Mouse (Mus musculus): ENCODE results near the gene Eef1akmt1. TPM values are rescaled to one million over a fixed set of nuclear protein-coding genes. Genes with fewer than 3 reads are reported as not detected.

The Eef1akmt1 gene
- 10 to 100 TPM; 23.2 to 24.2 TPM for total RNA-seq (2021)
- long read RNA-seq, experiment 1, transcript Eef1akmt1-201 (5 exons, 880 nt), result major isoform, 39 of 57 reads
- long read RNA-seq, experiment 1, partial matches to known transcripts, result 12 of 57 reads
- long read RNA-seq, experiment 1, other reads (novel, unspliced or antisense), result 6 of 57 reads
- long read RNA-seq, experiment 2, transcript Eef1akmt1-201 (5 exons, 880 nt), result major isoform, 32 of 48 reads
- long read RNA-seq, experiment 2, partial matches to known transcripts, result 9 of 48 reads
- long read RNA-seq, experiment 2, other reads (novel, unspliced or antisense), result 7 of 48 reads

GRCm38 (mm10) chr14:57571155-57572133 lies at the start of gene Eef1akmt1:
TSS of gene Eef1akmt1 (minus strand) at chr14:57571612.
- DNase-seq, result peak; percentile 94

- no peak for DNase-seq
Observed at GRCm38 (mm10) chr14:57620598-57621236, 49.3 kb upstream of the Eef1akmt1 start.

GRCm38 (mm10) chr14:57619487-57619886 lies 48.1 kb upstream of the Eef1akmt1 start:
- DNase-seq, result no peak

GRCm38 (mm10) chr14:57617675-57618074 lies 46.3 kb upstream of the Eef1akmt1 start:
- DNase-seq, result no peak

- DNase-seq, result no peak
Observed at GRCm38 (mm10) chr14:57616339-57616965, 45.0 kb upstream of the Eef1akmt1 start.

GRCm38 (mm10) chr14:57615828-57616227 lies 44.4 kb upstream of the Eef1akmt1 start:
- no peak for DNase-seq

- no peak for DNase-seq
Observed at GRCm38 (mm10) chr14:57611034-57611433, 39.6 kb upstream of the Eef1akmt1 start.

- DNase-seq, result no peak
Observed at GRCm38 (mm10) chr14:57609816-57610329, 38.5 kb upstream of the Eef1akmt1 start.

GRCm38 (mm10) chr14:57607500-57607899 lies 36.1 kb upstream of the Eef1akmt1 start:
- peak; percentile 91 for DNase-seq

- no peak for DNase-seq
Observed at GRCm38 (mm10) chr14:57606663-57607365, 35.4 kb upstream of the Eef1akmt1 start.

GRCm38 (mm10) chr14:57593279-57593678 lies 21.9 kb upstream of the Eef1akmt1 start:
- DNase-seq, result no peak

- DNase-seq, result no peak
Observed at GRCm38 (mm10) chr14:57591830-57592229, 20.4 kb upstream of the Eef1akmt1 start.

- DNase-seq, result no peak
Observed at GRCm38 (mm10) chr14:57576364-57577060, 5.1 kb upstream of the Eef1akmt1 start.

- DNase-seq, result no peak
Observed at GRCm38 (mm10) chr14:57574792-57575587, 3.6 kb upstream of the Eef1akmt1 start.

GRCm38 (mm10) chr14:57565626-57566025 lies 5.8 kb downstream of the Eef1akmt1 start:
- DNase-seq, result no peak

- no peak for DNase-seq
Observed at GRCm38 (mm10) chr14:57556922-57557321, 14.5 kb downstream of the Eef1akmt1 start.

GRCm38 (mm10) chr14:57555471-57556070 lies 15.8 kb downstream of the Eef1akmt1 start:
- no peak for DNase-seq

GRCm38 (mm10) chr14:57554434-57554833 lies 17.0 kb downstream of the Eef1akmt1 start:
- no peak for DNase-seq

- DNase-seq, result no peak
Observed at GRCm38 (mm10) chr14:57552945-57553344, 18.5 kb downstream of the Eef1akmt1 start.

All from gastrocnemius, postnatal 25 days (tissue).